Mouse (Mus musculus): ENCODE data around the gene Tnnt3.

Gene Tnnt3

DNA sequence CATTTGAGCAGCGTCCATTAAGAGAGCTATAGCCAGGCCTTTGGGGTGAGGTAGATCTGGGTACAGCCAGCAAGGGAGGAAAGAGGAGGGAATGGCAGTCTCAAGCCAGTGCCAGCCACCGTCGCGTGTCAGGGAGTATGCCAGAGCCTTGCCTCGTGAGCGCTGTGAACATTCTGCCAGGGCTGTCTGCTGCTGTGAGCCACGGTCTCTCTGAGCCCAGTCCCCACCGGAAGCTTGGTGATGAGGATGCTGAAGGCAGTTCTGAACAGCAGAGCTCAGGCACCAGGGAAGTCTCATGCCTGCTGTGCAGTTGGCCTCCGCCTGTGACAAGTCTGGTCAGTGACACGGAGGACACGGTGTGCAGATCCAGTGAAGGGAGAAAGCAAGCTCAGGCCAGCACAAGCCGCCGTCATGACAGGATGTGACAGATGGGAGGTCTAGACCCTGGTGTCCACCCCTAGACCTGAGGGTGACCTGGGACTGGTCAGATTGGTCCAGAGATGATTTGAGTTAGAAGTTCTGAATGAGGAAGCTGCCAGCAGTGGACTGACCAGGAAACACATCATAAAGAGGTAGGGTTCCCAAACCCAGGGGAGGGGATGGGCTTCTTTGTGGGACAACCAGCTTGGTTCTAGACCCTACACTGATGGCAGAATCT lies 21.7 kb upstream of the Tnnt3 start:
- DNase-seq = no peak

- DNase-seq = no peak
Observed at GRCm38 (mm10) chr7:142478001-142478400, 20.6 kb upstream of the Tnnt3 start.

GRCm38 (mm10) chr7:142478574-142478973 lies 20.1 kb upstream of the Tnnt3 start:
- no peak for DNase-seq

GRCm38 (mm10) chr7:142479307-142479706 lies 19.3 kb upstream of the Tnnt3 start:
- no peak for DNase-seq

DNA sequence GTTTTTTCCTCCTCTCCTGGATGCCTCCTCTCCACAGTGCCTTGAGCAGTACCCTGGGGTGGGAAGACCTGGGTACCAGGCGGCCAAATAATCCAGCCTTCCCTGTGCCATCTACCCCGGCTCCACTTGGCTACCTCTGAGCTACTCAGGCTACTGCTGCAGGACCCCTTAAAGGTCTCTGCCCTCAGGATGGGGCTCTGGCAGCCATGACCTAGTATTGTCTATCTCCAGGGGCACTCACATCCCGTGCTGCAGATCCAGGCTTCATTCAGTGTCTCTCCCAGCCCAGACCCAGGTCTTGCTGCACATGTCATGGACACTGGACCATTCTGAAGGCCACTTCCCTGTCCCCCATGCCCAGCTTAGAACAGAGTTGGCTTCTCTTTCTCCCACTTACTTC lies 18.8 kb upstream of the Tnnt3 start:
- DNase-seq = no peak

GRCm38 (mm10) chr7:142480661-142481060 lies 18.0 kb upstream of the Tnnt3 start:
- DNase-seq = peak; percentile 13

DNA sequence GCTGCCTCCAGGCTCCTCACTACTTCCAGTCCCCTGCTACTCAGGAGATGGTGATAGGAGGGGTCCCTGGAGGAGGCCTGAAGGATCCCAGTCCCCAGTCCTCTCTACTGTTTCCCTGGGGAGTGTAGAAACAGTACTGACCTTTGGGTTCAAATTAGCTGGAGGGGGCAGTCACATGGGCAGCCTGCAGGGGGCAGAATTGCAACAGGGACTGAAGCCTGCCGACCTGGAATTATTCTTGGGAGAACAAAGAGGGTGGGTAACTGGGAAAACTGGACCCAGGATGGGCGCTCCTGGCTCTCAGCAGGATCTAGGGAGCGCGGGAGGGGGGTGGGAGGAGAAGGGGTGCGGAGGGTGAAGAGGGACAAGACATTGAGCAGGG lies 17.5 kb upstream of the Tnnt3 start:
- peak; percentile 67 for DNase-seq

- DNase-seq = peak; percentile 82
Observed at GRCm38 (mm10) chr7:142481568-142482255, 16.9 kb upstream of the Tnnt3 start.

GRCm38 (mm10) chr7:142482256-142482609 lies 16.4 kb upstream of the Tnnt3 start:
- DNase-seq = peak; percentile 20

- no peak for DNase-seq
Observed at GRCm38 (mm10) chr7:142483136-142483535, 15.5 kb upstream of the Tnnt3 start.

DNA sequence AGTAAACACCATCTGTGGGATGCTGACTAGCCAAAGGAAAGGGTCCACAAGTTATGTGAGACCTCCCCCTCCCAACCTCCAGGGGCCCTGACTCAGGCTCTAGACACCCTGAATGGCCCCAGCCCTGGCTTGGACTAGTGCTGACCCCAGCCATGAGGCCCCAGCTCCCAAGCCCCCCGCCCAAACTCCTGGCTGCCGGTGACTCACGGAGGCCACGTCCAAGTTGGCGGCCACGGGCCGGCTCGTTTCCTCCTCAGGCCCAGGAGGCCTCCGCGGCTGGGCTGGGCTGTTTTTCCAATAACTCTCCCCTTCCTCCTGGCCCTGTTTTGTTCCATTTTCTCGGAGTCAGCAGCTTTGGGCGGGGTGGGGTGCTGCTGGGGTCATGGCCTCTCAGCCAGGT lies 13.9 kb upstream of the Tnnt3 start:
- no peak for DNase-seq

DNA sequence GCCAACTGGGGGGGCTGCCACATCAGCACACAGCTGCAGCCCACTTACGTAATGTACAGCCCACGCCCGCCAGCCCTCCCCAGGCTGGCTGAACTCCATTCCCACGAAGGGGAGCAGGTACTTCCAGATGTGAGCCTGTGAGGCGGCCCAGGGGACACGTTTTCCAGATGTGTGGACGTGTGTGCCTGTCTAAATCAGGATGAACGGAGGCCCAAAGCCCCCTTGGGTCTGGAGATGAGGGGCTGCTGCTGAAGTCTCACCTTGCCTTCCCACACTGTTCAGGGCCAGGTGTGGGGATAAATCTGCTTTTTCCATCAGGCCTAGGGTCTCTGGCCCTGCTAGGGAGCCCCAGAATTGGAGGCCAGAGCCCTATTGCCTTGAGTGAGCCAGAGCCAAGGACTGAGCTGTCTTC lies 11.9 kb upstream of the Tnnt3 start:
- DNase-seq = no peak

GRCm38 (mm10) chr7:142487341-142487859 lies 11.2 kb upstream of the Tnnt3 start:
- DNase-seq = peak; percentile 17

- no peak for DNase-seq
Observed at GRCm38 (mm10) chr7:142488053-142488452, 10.6 kb upstream of the Tnnt3 start.

- no peak for DNase-seq
Observed at GRCm38 (mm10) chr7:142493535-142493934, 5.1 kb upstream of the Tnnt3 start.

DNA sequence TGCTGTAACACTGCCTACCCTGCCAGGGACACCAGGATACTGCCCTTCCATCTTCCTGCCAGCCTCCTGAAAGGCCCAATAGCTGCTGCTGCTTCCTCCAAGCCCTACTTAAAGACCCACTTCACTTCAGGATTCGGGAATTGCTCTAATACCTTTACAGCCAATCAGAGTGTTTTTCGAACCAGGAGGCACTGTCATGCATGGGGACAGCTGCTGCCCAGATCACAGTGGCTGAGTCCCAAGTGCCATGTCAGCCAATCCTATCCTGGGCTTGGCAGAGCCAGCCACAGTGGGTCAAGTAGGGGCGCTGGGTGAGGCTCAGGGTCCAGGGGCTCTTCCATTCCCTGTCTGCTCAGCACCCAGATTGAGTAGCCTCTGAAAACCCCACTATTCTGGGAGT lies 2.5 kb upstream of the Tnnt3 start:
- DNase-seq = no peak

- peak; percentile 48 for DNase-seq
Observed at GRCm38 (mm10) chr7:142496800-142497199, 1.8 kb upstream of the Tnnt3 start.

DNA sequence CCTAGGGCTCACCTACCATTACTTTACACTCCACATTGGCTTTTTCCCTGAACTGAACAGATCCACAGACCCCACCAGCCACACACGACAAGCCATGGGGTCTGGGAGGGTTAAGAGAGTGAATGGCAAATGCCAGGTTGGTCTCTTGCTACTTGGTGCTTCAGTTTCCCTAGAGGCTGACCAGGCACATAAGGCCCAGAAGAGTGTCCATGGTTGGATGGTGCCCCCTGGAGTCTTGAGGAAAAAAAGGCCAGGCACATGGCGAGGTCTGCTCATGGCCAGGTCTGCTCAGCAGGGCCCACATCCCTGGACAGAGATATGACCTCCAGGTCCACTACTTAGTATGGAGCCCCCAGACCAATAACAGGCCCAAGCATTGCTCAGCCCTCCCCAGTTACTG lies 861 bp upstream of the Tnnt3 start:
- peak; percentile 34 for DNase-seq

DNA sequence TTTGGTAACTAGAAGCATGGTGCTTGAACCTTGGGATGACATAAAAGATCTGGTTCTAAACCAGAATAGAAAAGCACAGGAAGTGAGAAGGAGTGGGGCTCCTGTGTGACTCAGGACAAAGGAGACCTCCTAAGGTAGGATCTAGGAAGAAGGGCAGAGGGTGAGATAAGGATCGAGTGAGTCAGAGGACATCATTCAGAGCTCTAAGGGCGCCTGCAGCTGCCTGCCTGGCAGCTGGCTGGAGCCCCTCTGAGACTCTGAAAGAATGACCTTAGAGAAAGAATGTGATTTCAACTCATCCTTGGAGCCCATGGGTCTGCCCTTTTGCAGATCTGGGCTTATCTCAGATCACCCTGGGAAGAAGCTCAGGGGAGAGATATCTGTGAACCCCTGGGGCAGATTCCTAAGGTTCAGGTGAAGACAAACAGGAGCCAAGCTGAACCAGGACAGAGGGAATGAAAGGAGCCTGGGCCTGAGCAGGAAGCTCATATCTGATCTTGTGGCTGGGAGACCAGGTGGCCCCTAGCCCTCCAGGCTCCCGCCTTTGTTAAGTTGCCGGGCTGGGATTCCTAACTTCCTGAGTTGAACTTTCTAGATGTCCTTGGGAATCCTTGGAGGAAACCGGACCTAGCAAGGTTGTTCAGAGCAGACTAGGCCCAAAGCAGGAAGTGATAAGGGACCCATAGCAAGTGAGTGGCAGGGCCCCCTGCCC lies 530 bp downstream of the Tnnt3 start:
- no peak for DNase-seq

- no peak for DNase-seq
Observed at GRCm38 (mm10) chr7:142500032-142500431, 1.4 kb downstream of the Tnnt3 start.

GRCm38 (mm10) chr7:142503206-142503605 lies 4.6 kb downstream of the Tnnt3 start:
- DNase-seq = no peak

GRCm38 (mm10) chr7:142505942-142506341 lies 7.3 kb downstream of the Tnnt3 start:
- DNase-seq = no peak

DNA sequence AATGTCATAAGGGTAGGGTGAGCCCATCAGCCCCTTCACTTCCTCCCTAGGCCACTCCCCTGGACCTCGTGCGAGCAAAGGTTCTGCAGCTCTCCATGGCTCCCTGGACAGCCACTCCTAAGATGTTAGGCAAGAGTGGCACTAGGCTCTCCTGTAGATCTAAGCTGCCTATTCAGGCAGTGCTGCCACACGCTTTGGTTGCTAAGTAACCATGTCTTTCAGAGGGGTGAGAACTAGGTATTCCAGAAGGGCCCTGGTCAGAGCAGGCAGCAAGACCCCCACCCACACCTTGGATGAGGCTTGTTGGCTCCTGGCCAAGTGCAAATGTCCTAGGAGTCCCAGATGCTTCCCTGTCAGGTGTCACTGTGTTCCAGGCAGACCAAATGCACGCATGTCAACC lies 7.9 kb downstream of the Tnnt3 start:
- DNase-seq = no peak

GRCm38 (mm10) chr7:142507453-142507852 lies 8.8 kb downstream of the Tnnt3 start:
- no peak for DNase-seq
